Mouse (Mus musculus): Measurements from ENCODE around the gene Hoxb7.

Gene Hoxb7

GRCm38 (mm10) chr11:96284774-96285734 lies 1.4 kb upstream of the Hoxb7 start:
- ATAC-seq (ENCODE audit: low TSS enrichment): no peak

- no peak for ATAC-seq (ENCODE audit: low TSS enrichment)
These were observed 439 bp downstream of the Hoxb7 start for GRCm38 (mm10) chr11:96286739-96287385.

GRCm38 (mm10) chr11:96287411-96287810 lies 988 bp downstream of the Hoxb7 start:
- no peak for ATAC-seq (ENCODE audit: low TSS enrichment)

- no peak for ATAC-seq (ENCODE audit: low TSS enrichment)
These were observed 2.2 kb downstream of the Hoxb7 start for GRCm38 (mm10) chr11:96288455-96289221.

GRCm38 (mm10) chr11:96289293-96289692 lies 2.9 kb downstream of the Hoxb7 start:
- no peak for ATAC-seq (ENCODE audit: low TSS enrichment)

GRCm38 (mm10) chr11:96289837-96290236 lies 3.4 kb downstream of the Hoxb7 start:
- ATAC-seq (ENCODE audit: low TSS enrichment): no peak

- no peak for ATAC-seq (ENCODE audit: low TSS enrichment)
These were observed 4.4 kb downstream of the Hoxb7 start for GRCm38 (mm10) chr11:96290705-96291355.

GRCm38 (mm10) chr11:96291681-96292564 lies 5.5 kb downstream of the Hoxb7 start, which contains the start of gene Hoxb6:
Gene Hoxb6, plus strand, starts transcription at chr11:96292476.
- ATAC-seq (ENCODE audit: low TSS enrichment): no peak

GRCm38 (mm10) chr11:96292565-96293301 lies 6.3 kb downstream of the Hoxb7 start:
- no peak for ATAC-seq (ENCODE audit: low TSS enrichment)

GRCm38 (mm10) chr11:96293302-96293921 lies 7.0 kb downstream of the Hoxb7 start:
- ATAC-seq (ENCODE audit: low TSS enrichment): no peak

GRCm38 (mm10) chr11:96294245-96295091 lies 8.0 kb downstream of the Hoxb7 start:
- ATAC-seq (ENCODE audit: low TSS enrichment): no peak

- ATAC-seq (ENCODE audit: low TSS enrichment): no peak
These were observed 8.8 kb downstream of the Hoxb7 start for GRCm38 (mm10) chr11:96295092-96295835.

- ATAC-seq (ENCODE audit: low TSS enrichment): no peak
These were observed 10.6 kb downstream of the Hoxb7 start for GRCm38 (mm10) chr11:96296997-96297396.

GRCm38 (mm10) chr11:96297428-96297827 lies 11.0 kb downstream of the Hoxb7 start:
- ATAC-seq (ENCODE audit: low TSS enrichment): no peak

GRCm38 (mm10) chr11:96297968-96298635 lies 11.7 kb downstream of the Hoxb7 start:
- ATAC-seq (ENCODE audit: low TSS enrichment): no peak

- no peak for ATAC-seq (ENCODE audit: low TSS enrichment)
These were observed 12.7 kb downstream of the Hoxb7 start for GRCm38 (mm10) chr11:96298895-96299667.
